Mouse (Mus musculus) c-Kit-positive CD71-positive TER-119-positive erythroid progenitor cells, embryonic 14.5 days (primary cell): Measurements from ENCODE around the gene Proca1.

ENCODE experiments used
- DNase-seq: peaks from one replicate; pipeline ENCODE4 v3.0.0-alpha.2; 2013; ENCODE audit warnings: low spot score

The Proca1 gene

DNA sequence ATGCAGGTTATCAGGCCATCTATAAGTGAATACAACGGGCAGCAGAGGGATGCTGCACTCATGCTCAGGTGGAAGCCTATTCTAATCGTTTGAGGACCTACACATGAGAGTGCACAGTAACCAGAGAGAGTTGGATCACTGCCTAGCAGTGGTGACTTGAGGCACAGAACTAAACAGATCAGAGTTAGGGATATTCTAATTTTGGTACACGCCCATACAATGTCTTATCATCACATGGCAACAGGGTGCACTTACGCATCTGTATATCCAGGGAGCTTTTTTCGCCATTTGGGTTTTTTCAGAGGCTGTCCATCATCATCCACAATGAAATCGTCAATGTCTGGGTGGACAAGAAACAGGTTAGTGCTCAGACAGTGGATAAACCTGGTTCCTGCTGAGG lies 38.3 kb downstream of the Proca1 start:
- no peak for DNase-seq

DNA sequence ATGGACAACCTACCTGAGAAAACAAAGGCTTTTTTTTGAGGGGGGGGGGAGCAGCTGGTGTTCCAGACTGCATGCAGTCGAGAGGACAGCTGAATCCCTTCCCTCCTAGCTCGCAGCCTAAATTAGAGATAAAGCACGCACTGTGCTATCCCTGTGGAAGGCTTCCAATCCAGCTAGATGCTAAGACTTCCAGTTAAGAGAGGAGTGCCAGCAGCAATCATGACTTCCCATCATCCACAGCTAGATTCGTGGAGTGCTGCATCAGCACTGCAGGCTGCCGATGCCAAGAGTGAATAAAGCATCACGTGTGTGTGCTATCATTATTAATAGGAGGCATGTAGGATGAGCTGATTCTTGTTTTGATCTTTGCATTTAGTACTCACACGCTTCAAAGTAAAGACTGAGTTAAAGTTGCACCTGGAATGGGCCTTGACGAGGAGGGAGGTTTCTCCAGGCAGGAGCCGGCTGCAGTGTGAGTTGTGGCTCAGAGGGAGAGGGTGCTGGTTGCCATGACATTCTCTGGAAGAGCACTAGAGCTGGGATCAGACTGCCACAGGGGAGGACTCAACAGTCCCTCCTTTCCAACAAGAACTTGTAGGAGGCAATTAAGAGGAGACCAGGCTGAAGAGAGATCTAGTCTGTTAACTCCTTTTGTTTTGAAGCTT lies 47.1 kb downstream of the Proca1 start:
- no peak for DNase-seq

GRCm38 (mm10) chr11:78245261-78245626 lies 52.1 kb downstream of the Proca1 start:
- DNase-seq: peak; percentile 24

GRCm38 (mm10) chr11:78245627-78246317 lies 52.6 kb downstream of the Proca1 start, which contains the start of the genes Sdf2 and Supt6:
TSS of gene Sdf2 (plus strand) at chr11:78245746.
TSS of gene Supt6 (minus strand) at chr11:78245987.
- DNase-seq: peak; percentile 90

GRCm38 (mm10) chr11:78246318-78247011 lies 53.3 kb downstream of the Proca1 start:
- no peak for DNase-seq

DNA sequence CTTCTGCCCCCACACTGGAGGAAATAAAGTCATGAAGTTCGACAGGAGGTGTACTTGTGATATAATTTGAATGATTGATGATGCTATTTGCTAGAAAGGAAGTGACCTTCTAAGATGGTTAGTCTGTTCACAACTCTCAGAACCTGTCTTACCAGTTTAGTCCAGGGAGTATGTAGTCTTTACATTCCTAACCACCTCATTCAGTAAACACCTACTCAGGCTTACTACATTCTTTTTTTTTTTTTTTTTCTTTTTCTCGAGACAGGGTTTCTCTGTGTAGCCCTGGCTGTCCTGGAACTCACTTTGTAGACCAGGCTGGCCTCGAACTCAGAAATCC lies 53.8 kb downstream of the Proca1 start:
- DNase-seq: no peak

GRCm38 (mm10) chr11:78247727-78248140 lies 54.5 kb downstream of the Proca1 start:
- peak; percentile 62 for DNase-seq
